Mouse (Mus musculus) ES-Bruce4 (cell line): ENCODE results near the gene Gm45140. TPM values are rescaled to one million over a fixed set of nuclear protein-coding genes. Genes with fewer than 3 reads are reported as not detected.

ENCODE experiments used
- H3K27ac ChIP-seq: 2 replicates; pipeline ENCODE4 v1.5.1; 2012; ENCODE audit warnings: low read length, inconsistent platforms; ENCODE audit not compliant: insufficient read depth
- H3K27me3 ChIP-seq: 2 replicates; pipeline ENCODE4 v1.6.1; 2012; ENCODE audit warnings: mild to moderate bottlenecking, low read length, inconsistent platforms; ENCODE audit not compliant: control insufficient read depth, poor library complexity, insufficient read depth, severe bottlenecking
- H3K36me3 ChIP-seq: 2 replicates; pipeline ENCODE4 v1.6.1; 2012; ENCODE audit warnings: inconsistent platforms, mild to moderate bottlenecking, low read length, moderate library complexity; ENCODE audit not compliant: control insufficient read depth, poor library complexity, insufficient read depth, severe bottlenecking
- H3K4me1 ChIP-seq: one replicate; pipeline ENCODE4 v1.8.1; 2011; ENCODE audit warnings: low read length; ENCODE audit not compliant: control insufficient read depth, insufficient read depth
- H3K4me3 ChIP-seq: 2 replicates; pipeline ENCODE4 v1.5.1; 2011; ENCODE audit warnings: low read depth, mild to moderate bottlenecking, low read length
- H3K9ac ChIP-seq: 2 replicates; pipeline ENCODE4 v1.6.1; 2012; ENCODE audit warnings: low read depth, mild to moderate bottlenecking, inconsistent platforms; ENCODE audit not compliant: poor library complexity, severe bottlenecking
- H3K9me3 ChIP-seq: replicated peaks from 2 replicates; pipeline ENCODE4 v1.6.1; 2012; ENCODE audit warnings: mild to moderate bottlenecking, low read length, inconsistent platforms; ENCODE audit not compliant: control insufficient read depth, poor library complexity, insufficient read depth, severe bottlenecking
- CTCF ChIP-seq: IDR thresholded peaks from one replicate; pipeline ENCODE4 v1.8.1; 2011; ENCODE audit warnings: low read depth, low read length
- EP300 ChIP-seq: IDR thresholded peaks from 2 replicates; pipeline ENCODE4 v1.6.1; 2011; ENCODE audit warnings: low read depth, low read length; ENCODE audit not compliant: insufficient read depth
- POLR2A ChIP-seq: IDR thresholded peaks from one replicate; pipeline ENCODE4 v1.8.1; 2011; ENCODE audit warnings: low read length; ENCODE audit not compliant: insufficient read depth
- polyA plus RNA-seq: library from polyadenylated mRNA; stranded (reverse); fragments of >200 nt; gene quantifications from 2 replicates; pipeline ENCODE4 v1.2.4, GENCODE M21; 2011; ENCODE audit warnings: low read depth; ENCODE audit not compliant: missing spikeins, insufficient read depth, insufficient read length

Gene Gm45140
- polyA plus RNA-seq, 1 experiment, result 3.6 TPM

- Histone ChIP-seq H3K27me3 (no peaks in the 10 kb centered on the region), H3K9me3 (no peaks in the 10 kb centered on the region), H3K36me3 (no peaks in the 10 kb centered on the region), H3K4me1 (no peaks in the 10 kb centered on the region), H3K9ac (no peak overlapping the region), H3K4me3 (no peak overlapping the region), H3K27ac (no peak overlapping the region)
- TF ChIP-seq POLR2A, result no peak
- TF ChIP-seq EP300, result no peak
- TF ChIP-seq CTCF, result no peak
Observed at GRCm38 (mm10) chr6:87788266-87788895, 47.2 kb downstream of the Gm45140 start.

DNA sequence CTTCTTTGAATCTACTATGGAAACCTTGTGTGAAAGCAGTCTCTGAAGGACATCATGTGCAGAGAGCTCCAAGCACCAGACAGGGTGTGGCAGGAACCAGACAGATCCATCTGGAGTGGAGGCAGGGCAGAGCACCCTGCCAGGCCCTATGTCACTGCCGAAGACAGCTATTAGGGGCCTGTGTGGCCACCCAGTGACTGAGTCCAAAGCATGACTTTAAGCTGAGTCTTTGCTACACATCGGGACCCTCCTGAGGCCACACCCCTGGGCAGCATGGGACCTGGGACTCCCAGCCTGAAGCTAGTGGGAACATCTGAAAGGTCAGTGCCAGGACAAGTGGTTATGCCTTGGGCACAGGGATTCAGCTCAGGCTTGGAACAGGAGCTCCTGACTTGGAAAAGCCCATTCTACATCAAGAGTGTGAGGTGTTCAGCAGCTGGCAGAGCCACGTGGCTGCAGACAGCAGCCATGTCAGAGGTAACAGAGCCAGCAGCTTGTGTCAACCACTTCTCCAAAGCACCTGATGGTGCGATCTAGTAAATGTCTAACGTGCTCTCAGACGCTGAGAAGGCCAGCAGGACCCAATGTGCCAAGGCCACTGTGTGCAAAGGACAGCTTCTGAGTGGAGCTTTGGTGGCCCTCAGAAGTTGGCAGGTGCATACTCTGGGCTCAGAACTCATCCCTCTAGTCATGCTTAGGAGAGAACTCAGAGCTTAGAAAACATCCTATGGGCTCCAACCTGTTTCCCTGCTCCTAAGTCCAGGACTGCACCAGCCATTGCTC is 48.3 kb downstream of the Gm45140 start:
- Histone ChIP-seq H3K9ac (no peak overlapping the region), H3K36me3 (no peaks in the 10 kb centered on the region), H3K9me3 (no peaks in the 10 kb centered on the region), H3K4me1 (no peaks in the 10 kb centered on the region), H3K27me3 (no peaks in the 10 kb centered on the region), H3K27ac (no peak overlapping the region), H3K4me3 (no peak overlapping the region)
- no peak for TF ChIP-seq EP300
- no peak for TF ChIP-seq POLR2A
- no peak for TF ChIP-seq CTCF

DNA sequence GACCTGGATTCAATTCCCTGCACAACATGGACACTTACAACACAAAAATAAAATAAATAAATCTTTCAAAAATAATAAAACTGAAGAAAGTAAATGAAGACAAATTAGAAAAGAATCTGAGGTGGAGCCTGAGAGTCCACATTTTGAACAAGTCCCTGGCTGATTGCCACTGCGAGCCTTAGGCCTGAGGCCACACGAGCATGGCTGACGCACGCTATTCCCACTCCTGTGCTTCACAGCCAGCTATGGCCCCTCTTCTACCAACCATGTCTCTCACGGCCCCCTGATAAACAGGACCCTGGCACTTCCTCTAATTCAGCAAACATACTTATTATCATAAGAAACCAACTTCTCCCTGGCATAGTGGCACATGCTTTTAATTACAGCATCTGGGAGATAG is 49.0 kb downstream of the Gm45140 start:
- H3K36me3 ChIP-seq, result no peaks in the 10 kb centered on the region
- no peaks in the 10 kb centered on the region for H3K27me3 ChIP-seq
- H3K4me3 ChIP-seq, result no peak overlapping the region
- no peak overlapping the region for H3K9ac ChIP-seq
- no peaks in the 10 kb centered on the region for H3K9me3 ChIP-seq
- no peak overlapping the region for H3K27ac ChIP-seq
- no peaks in the 10 kb centered on the region for H3K4me1 ChIP-seq
- TF ChIP-seq POLR2A (no peak), EP300 (no peak), CTCF (no peak)

DNA sequence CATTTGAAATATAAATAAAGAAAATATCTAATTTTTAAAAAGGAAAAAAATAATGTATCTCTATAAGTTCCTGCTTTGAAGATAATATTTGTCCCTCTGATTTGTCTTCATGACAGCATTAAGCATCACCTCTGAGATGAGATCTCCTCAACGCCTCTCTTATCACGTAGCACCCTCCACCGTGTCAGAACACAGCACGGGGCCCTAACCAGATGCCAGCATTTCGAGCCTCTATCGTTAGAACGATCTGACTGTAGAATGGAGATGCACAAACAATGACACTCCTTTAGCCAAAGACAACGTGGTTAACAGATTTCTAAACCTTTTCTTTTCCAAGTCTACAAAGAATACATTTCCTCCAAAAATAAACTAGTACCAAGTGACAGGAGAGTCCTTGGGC is 51.6 kb downstream of the Gm45140 start:
- no peak for TF ChIP-seq POLR2A
- TF ChIP-seq EP300, result no peak
- TF ChIP-seq CTCF, result no peak
- Histone ChIP-seq H3K27ac (no peak overlapping the region), H3K4me1 (no peaks in the 10 kb centered on the region), H3K9ac (no peak overlapping the region), H3K27me3 (no peaks in the 10 kb centered on the region), H3K36me3 (no peaks in the 10 kb centered on the region), H3K4me3 (no peak overlapping the region), H3K9me3 (no peaks in the 10 kb centered on the region)

DNA sequence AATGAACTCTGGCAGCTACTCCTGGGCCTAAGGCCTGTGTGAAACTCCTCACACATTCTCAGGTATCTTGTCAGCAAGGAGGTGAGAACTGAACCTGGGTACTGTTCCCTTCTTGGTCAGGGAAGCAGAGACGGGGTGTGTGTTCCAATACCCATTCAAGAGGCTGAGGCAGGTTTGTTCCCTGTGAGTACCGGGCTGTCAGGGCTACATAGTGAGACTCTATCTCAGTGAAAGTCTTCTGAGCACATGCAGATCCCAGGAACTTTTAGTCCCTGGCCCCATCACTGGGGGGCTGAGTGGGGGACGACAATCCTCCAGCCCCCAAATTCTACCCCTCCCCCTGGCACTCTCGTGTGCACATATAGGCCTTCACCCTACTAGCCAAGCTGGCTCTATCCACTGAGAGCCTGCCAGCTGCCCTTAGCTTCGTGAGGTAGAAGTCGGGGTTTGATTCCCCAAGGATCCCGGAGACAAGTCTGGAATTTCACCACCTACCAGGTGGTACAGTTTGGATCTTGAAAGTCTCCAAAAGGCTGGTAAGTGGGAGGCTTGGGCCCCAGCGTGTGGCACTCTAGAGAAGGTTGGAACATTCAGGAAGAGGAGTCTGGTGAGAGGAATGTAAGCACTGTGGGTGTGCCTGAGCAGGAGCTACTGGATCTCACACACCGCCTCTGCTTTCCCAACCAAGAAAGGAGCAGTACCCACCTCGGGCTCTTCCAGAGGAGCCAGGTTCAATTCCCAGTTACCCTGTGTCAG is 54.9 kb downstream of the Gm45140 start:
- no peaks in the 10 kb centered on the region for H3K36me3 ChIP-seq
- no peak overlapping the region for H3K27ac ChIP-seq
- no peaks in the 10 kb centered on the region for H3K27me3 ChIP-seq
- no peak overlapping the region for H3K4me3 ChIP-seq
- no peaks in the 10 kb centered on the region for H3K9me3 ChIP-seq
- no peak overlapping the region for H3K9ac ChIP-seq
- H3K4me1 ChIP-seq, result no peaks in the 10 kb centered on the region
- TF ChIP-seq CTCF (no peak), POLR2A (no peak), EP300 (no peak)
